Mouse (Mus musculus) hindbrain, postnatal 0 days (tissue): Measurements from ENCODE around the gene Erc2. TPM values are rescaled to one million over a fixed set of nuclear protein-coding genes. Genes with fewer than 3 reads are reported as not detected.

Experiments
- ATAC-seq: fragments of 200-750 bp; cut with Nextera tagmentation; 2 replicates; pipeline ENCODE4 v1.8.0; 2017; ENCODE audit warnings: mild to moderate bottlenecking, moderate TSS enrichment, moderate library complexity
- DNase-seq: peaks from one replicate; pipeline ENCODE4 v3.0.0-alpha.2; 2015; ENCODE audit warnings: low spot score
- H3K27ac ChIP-seq: fragments of 300-500 bp; sonication (generic); 2 replicates; pipeline ENCODE4 v1.5.1; 2014; ENCODE audit warnings: mild to moderate bottlenecking
- H3K27me3 ChIP-seq: fragments of 300-500 bp; sonication (generic); 2 replicates; pipeline ENCODE4 v1.6.1; 2014; ENCODE audit warnings: low read length, mixed read lengths; ENCODE audit not compliant: insufficient read depth
- H3K36me3 ChIP-seq: fragments of 300-500 bp; sonication (generic); 2 replicates; pipeline ENCODE4 v1.6.1; 2014; ENCODE audit warnings: low read length, mixed read lengths; ENCODE audit not compliant: insufficient read depth
- H3K4me1 ChIP-seq: fragments of 300-500 bp; sonication (generic); 2 replicates; pipeline ENCODE4 v1.6.1; 2014; ENCODE audit warnings: antibody characterized with exemption, low read length, mixed read lengths; ENCODE audit not compliant: insufficient read depth
- H3K4me2 ChIP-seq: fragments of 300-500 bp; sonication (generic); 2 replicates; pipeline ENCODE4 v1.6.1; 2014; ENCODE audit warnings: low read depth, mild to moderate bottlenecking, low read length, moderate library complexity, mixed read lengths
- H3K4me3 ChIP-seq: fragments of 300-500 bp; sonication (generic); 2 replicates; pipeline ENCODE4 v1.5.1; 2014; ENCODE audit warnings: low read length
- H3K9ac ChIP-seq: fragments of 300-500 bp; sonication (generic); replicated peaks from 2 replicates; pipeline ENCODE4 v1.6.1; 2014; ENCODE audit warnings: mild to moderate bottlenecking, low read length, moderate library complexity, mixed read lengths
- H3K9me3 ChIP-seq: fragments of 300-500 bp; sonication (generic); 2 replicates; pipeline ENCODE4 v1.6.1; 2016; ENCODE audit warnings: low read length, mixed read lengths
- CTCF ChIP-seq: IDR thresholded peaks from 2 replicates; pipeline ENCODE4 v1.5.1; 2016; ENCODE audit warnings: antibody characterized with exemption, control low read depth, low read depth
- WGBS: fragments of 180-500 bp; shearing (Covaris S2); extraction: QIAGEN DNeasy Blood & Tissue Kit; methylation state at CpG from one replicate; pipeline ENCODE4 v1.1.7; 2014; 5-methylcytosine and 5-hydroxymethylcytosine counted together
- polyA plus RNA-seq: library from polyadenylated mRNA; unstranded; fragments of >200 nt; fragmentation: Nextera tagmentation; extraction: Ambion mirVana; gene quantifications from 2 replicates; pipeline ENCODE4 v1.2.1, GENCODE M21; 2015
- total RNA-seq: library from RNA; depleted of rRNA; stranded (reverse); fragments of >200 nt; gene quantifications from 2 replicates; pipeline ENCODE4 v1.2.3, GENCODE M21; 2014

Gene Erc2
- total and polyA plus RNA-seq, 2 experiments from 2014 or later, result 71.0 to 104 TPM

DNA sequence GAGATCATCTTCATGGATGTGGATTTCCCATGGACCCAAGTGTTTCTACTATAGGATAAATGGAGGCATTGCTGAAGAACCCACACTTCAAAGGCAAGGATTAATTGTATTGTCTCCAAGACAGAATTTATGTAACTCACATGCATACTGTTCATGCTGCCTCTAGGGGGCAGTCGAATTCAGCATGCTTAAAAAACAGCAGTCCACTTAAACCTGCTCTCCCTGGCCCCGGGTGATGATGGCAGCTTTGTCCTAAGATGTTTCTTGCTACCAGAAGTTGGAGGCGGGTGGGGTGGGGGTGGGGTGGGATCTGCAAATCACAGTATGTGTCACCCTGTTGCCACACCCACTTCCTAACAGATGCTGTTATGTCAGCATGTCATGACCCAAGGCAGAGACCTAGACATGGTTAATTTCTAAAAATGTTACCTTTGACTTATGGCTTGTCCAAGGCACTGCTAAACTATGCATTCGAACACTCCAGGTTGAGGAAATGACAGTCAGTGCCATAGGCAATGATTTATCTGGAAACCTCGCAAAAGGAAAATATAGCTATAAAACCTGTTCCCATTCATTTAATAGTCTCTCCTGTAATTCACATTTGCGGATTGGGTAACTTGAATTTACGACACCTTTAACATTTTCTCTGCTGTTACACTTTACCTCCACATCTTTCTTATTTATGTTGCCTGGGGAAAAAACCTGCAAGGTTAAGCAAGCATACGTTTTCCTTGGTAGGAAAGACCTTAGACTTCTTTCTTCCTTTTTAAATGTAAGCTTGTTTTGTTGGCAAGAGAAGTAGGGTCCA, 467.6 kb downstream of the Erc2 start:
- ATAC-seq (no peak), DNase-seq (peak; percentile 73)
- Histone ChIP-seq H3K9me3 (no peaks in the 10 kb centered on the region), H3K9ac (no peak overlapping the region), H3K27me3 (no peaks in the 10 kb centered on the region), H3K4me2 (no peak overlapping the region), H3K27ac (no peak overlapping the region), H3K36me3 (no peaks in the 10 kb centered on the region), H3K4me1 (no peaks in the 10 kb centered on the region), H3K4me3 (no peak overlapping the region)
- WGBS, result 69% methylated on average over 8 of the region's 8 CpGs
- peak; percentile 74 for TF ChIP-seq CTCF

DNA sequence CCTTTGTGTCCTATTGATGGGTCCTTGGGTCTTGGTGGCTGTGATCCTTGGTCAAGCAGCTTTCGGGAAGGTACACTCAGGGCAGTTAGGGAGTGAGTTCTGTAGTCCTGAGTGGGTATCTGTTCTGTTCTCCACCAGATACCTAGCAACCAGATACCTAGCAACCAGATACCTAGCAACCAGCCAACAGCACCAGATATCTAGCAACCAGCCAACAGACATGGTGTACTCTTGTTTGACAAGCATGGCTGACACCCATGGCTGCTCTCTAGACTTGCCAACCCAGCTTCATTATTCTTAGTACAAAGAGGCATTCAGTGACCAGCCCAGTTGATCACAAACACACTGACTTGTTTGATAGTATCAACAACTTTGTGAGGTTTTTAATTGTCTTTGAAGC, 469.1 kb downstream of the Erc2 start:
- 77% methylated on average over 1 of the region's 1 CpGs for WGBS
- no peak for TF ChIP-seq CTCF
- Histone ChIP-seq H3K9me3 (no peaks in the 10 kb centered on the region), H3K36me3 (no peaks in the 10 kb centered on the region), H3K4me3 (no peak overlapping the region), H3K27me3 (no peaks in the 10 kb centered on the region), H3K4me1 (no peaks in the 10 kb centered on the region), H3K4me2 (no peak overlapping the region), H3K9ac (no peak overlapping the region), H3K27ac (no peak overlapping the region)
- peak; percentile 26 for DNase-seq
- peak; percentile 53 for ATAC-seq

DNA sequence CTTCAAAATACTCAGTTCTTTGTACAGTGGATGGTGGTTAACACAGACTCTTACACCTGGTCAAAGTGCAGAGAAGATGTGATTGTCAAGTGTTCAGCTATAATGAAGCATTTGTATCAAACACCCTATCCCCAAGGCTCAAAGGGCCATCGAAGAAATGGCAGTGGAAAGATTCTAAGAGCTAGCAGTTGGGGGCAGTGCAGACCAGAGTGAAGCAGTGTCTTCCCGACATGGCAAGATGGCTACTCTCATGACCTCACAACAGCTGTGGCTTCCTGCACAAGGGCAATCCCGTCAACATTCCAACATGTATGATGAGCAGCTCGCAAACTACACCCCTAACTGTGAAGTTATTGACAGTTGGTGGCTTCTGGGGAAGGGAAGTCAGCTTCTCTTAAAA, 471.0 kb downstream of the Erc2 start:
- 61% methylated on average over 4 of the region's 4 CpGs for WGBS
- Histone ChIP-seq H3K36me3 (no peaks in the 10 kb centered on the region), H3K9ac (no peak overlapping the region), H3K4me3 (no peak overlapping the region), H3K27me3 (no peaks in the 10 kb centered on the region), H3K4me1 (no peaks in the 10 kb centered on the region), H3K9me3 (no peaks in the 10 kb centered on the region), H3K27ac (no peak overlapping the region), H3K4me2 (no peak overlapping the region)
- peak; percentile 44 for TF ChIP-seq CTCF
- no peak for ATAC-seq
- DNase-seq, result no peak

DNA sequence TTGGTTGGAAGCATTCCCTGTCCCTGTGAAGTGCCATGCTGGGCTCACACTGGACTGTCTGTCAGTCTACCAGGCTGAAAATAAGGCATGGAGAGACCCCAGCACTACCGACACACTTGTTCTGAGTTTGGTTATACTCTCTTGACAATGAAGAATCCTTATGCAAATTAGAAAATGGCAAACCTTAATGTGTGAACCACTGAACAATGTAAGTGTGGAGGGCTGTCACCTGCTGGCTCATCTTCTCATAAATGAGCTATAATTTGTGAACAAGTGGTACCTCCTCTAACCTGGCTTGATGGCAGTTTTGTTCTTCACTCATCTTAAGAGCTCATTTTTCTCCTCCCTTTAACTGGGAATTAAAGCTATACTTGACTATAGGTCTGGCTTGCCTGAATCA, 471.7 kb downstream of the Erc2 start:
- Histone ChIP-seq H3K27ac (no peak overlapping the region), H3K4me1 (no peaks in the 10 kb centered on the region), H3K27me3 (no peaks in the 10 kb centered on the region), H3K4me3 (no peak overlapping the region), H3K4me2 (no peak overlapping the region), H3K9me3 (no peaks in the 10 kb centered on the region), H3K9ac (no peak overlapping the region), H3K36me3 (no peaks in the 10 kb centered on the region)
- DNase-seq, result no peak
- no peak for TF ChIP-seq CTCF
- 71% methylated on average over 1 of the region's 1 CpGs for WGBS
- no peak for ATAC-seq

DNA sequence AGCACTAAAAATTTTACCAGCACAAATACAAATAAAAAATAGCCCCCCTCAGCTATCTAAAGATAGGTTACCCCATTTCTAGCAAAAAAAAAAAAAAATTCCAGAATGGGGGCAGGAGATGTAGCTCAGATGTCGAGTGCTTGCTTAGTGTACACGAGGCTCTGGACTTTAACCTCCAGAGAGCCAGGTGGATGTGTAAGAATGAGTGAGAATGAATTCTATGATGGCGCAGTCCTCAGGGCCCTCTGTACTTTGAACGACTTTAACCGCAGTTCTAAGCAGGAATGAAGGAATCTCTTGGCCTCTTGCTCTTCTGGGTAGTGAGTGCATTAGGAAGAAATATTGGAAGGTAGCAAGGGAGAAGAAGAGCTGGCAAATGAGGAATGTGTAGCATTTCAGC, 476.9 kb downstream of the Erc2 start:
- Histone ChIP-seq H3K4me1 (no peaks in the 10 kb centered on the region), H3K4me3 (no peak overlapping the region), H3K27me3 (no peaks in the 10 kb centered on the region), H3K4me2 (no peak overlapping the region), H3K9me3 (no peaks in the 10 kb centered on the region), H3K9ac (no peak overlapping the region), H3K27ac (no peak overlapping the region), H3K36me3 (no peaks in the 10 kb centered on the region)
- WGBS, result 90% methylated on average over 5 of the region's 5 CpGs
- no peak for DNase-seq
- no peak for ATAC-seq
- TF ChIP-seq CTCF, result no peak

DNA sequence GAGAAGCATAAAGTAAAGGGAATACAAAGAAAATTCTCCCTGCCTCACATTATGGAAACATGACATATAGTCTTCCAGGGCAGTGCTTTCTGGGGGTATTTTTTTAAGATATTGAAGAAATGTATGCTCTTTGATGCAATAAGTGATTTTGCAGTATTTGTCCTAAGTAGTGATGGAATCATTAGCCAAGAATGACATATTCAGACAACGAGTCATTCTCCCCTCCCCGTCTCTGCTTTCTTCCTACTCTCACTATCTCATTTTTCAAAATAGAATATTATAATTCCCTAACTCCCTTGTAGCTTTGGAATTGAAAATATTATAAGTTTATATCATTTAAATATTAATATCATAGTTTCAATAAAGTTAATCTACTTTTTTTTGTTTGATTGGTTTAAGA, 490.9 kb downstream of the Erc2 start:
- no peak overlapping the region for H3K27ac ChIP-seq
- DNase-seq (no peak), ATAC-seq (no peak)
- no peak for TF ChIP-seq CTCF
- H3K27me3 ChIP-seq, result no peaks in the 10 kb centered on the region
- H3K9ac ChIP-seq, result no peak overlapping the region
- no peaks in the 10 kb centered on the region for H3K4me1 ChIP-seq
- H3K4me2 ChIP-seq, result no peak overlapping the region
- H3K9me3 ChIP-seq, result no peaks in the 10 kb centered on the region
- 87% methylated on average over 2 of the region's 2 CpGs for WGBS
- no peaks in the 10 kb centered on the region for H3K36me3 ChIP-seq
- H3K4me3 ChIP-seq, result no peak overlapping the region

DNA sequence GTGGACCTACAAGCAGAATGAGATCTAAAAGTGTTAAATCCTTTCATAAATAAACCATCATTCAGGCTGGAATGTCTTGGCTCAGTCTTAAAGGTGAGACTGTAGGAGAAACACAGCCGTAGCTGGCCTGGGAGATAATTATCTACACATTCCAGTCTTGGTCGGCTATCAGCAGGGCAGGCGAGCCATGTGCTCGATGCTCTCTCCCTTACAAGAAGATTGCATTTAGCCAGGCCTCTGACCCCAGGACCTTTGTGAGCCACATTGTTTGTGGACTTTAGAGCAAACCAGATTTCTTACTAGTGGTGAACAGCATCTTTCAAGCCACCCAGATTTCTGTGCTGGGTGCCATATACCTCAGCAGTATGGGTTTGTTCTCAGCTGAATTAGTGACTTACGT, 498.6 kb downstream of the Erc2 start:
- no peak for DNase-seq
- TF ChIP-seq CTCF, result no peak
- Histone ChIP-seq H3K36me3 (no peaks in the 10 kb centered on the region), H3K27me3 (no peaks in the 10 kb centered on the region), H3K9me3 (no peaks in the 10 kb centered on the region), H3K9ac (no peak overlapping the region), H3K27ac (no peak overlapping the region), H3K4me1 (no peaks in the 10 kb centered on the region), H3K4me3 (no peak overlapping the region), H3K4me2 (no peak overlapping the region)
- ATAC-seq, result no peak
- 72% methylated on average over 5 of the region's 5 CpGs for WGBS
